Mouse (Mus musculus) adrenal gland (tissue): ENCODE measurements around the gene Pax6.

Experiments
- intact Hi-C: fragments of 180-260 bp; cut with DNase I; formaldehyde crosslinking; loops from one replicate; pipeline ENCODE4 v1.15.1; 2025

Pax6 gene

DNA sequence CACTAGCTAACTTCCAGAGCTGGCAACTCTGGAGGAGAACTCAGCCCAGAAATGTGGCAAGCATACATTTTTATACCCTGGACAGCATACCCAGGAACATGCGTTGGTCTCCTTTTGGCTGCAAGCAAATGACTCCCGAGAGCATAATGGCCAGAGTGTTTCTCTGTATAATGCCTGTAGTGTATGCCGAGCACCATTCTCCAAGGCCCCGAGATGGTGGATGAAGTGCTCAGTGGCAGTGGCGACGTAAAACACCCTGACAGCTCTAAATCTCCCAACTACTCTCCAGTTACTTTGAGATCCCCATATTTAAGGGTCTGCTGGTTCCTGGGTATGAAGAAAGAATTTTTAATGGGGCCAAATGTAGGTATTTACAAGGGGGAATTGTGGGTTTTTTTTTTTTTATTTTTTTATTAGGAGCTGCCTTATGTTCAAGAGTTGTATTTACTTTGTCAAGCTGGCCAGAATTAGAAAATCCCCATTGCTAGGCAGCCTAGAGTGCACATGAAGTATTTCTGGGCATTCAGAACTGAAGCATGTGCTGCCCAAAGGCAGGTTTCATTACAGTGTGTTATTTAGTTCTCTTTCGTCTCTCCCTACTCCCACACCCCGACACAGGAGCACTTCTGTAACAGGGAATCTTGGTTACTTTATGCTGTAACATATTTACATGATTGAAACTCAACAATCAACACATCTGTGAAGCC lies 46.9 kb downstream of the Pax6 start:
- intact Hi-C loops, result no loop called here

DNA sequence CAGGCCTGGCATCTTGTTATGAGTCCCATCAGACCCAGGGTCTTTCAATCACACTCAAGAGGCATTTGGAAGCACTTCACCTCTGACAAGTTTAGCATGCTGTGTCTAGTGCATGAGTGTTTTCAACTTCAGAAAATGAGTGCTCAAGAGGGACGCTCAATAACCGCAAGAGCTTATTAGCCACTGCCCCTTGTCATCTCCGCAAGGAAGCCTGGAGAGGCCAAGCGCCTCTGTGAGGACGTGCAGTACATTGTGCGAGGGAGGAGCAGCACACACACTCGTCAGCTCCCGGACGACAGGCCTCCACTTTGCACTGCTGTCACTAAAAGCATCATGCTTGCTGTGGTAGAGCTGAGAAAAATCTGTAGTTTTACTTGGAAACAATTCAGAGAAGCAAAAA lies 58.0 kb downstream of the Pax6 start:
- intact Hi-C loops, result no loop called here

DNA sequence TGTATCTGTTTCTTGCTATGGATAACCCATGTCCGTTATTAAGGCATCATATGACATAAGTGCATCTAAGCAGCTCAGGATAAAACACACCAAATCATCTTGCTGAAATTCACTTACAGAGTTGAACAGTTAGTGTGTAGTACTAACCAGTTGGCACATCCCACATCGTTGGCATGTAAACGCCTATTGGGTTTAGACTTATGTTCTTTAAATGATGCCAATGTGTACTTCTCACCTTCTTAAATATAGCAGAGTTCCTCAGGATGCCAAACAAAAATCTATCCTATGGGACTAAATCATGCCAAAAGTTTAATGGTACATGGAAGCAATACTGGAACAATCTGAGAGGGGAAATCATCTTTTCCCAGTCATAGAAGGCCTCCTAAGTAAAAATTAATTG lies 62.0 kb downstream of the Pax6 start:
- intact Hi-C loops, result no loop called here

DNA sequence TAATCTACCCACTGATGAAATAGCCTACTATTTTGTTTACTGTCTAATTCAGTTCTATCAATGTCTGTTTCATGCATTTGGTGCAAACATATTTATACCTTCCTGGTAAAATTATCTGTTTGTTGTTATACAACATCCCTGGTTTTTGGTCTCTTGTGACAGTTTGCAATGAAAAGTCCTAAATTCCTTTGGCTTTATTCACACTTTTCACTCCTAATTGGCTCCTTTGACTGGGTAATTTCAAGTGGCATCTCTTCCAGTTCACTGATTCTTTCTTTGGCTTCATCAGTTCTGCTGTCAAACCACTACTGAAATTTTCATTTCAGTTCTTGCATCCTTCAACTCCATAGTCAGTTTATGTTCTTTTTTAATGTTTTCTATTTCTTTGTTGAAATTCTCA lies 67.5 kb downstream of the Pax6 start:
- intact Hi-C loops, result no loop called here

DNA sequence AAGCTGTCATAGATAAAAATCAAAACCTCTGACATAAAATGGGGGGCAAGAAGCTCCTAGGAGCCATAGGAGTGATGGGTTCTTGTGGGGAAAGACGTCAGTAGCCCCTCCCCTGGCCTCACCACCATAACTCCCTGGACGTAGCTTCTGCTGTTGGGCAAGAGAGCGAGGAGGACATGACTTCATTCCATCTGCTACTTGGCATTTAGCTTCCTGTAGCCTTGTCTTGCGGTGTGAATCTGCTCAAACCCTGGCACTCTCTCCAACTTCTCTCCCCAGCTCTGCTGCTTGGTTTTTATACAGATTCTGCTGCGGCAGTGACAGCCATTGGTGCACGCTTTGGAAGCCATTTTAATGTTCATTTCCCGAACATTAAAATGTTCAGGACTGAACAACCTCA lies 78.2 kb downstream of the Pax6 start:
- intact Hi-C loops, result no loop called here
